In genomic region chr19:38054720-38055192, GRCm38 (mm10) we compare ENCODE assay signal across 8 mouse cellular contexts. TPM values are rescaled to one million over a fixed set of nuclear protein-coding genes. Genes with fewer than 3 reads are reported as not detected.
DNase-seq lines count a peak whose midpoint lies in the region; ATAC-seq and TF ChIP-seq lines count a peak whose summit lies in the region.

Cep55 (plus strand) TSS chr19:38055011.

- peak within 1 kb of the TSS; percentile 77 for H3K4me2 ChIP-seq in forebrain, embryonic 13.5 days

- H3K4me1 ChIP-seq in E14TG2a.4 (replicated peaks; ENCODE audit: low read depth, low read length), result peaks cover 64% of the 10 kb centered on the region
- peaks cover 27% of the 10 kb centered on the region for H3K4me1 ChIP-seq in forebrain, embryonic 13.5 days
- peaks cover 5% of the 10 kb centered on the region; the same call in 1 of the 2 replicates for H3K4me1 ChIP-seq in lung, adult 2 months (ENCODE audit: control insufficient read depth, insufficient read depth, low read length)

- no peak for TF ChIP-seq CTCF in E14TG2a.4 (conservative IDR thresholded peaks at IDR 0.05; ENCODE audit: low read length)
- no peak for TF ChIP-seq CTCF in lung, adult 2 months (IDR thresholded peaks at IDR 0.05; ENCODE audit: insufficient read depth, low read length)

- 0% methylated on average over 36 of the region's 36 CpGs for WGBS in forebrain, embryonic 13.5 days
- 1% methylated on average over 36 of the region's 36 CpGs for WGBS in large intestine, adult 2 months
- WGBS in lung, adult 2 months, result under 1% methylated on average over 36 of the region's 36 CpGs

- H3K27ac ChIP-seq in forebrain, embryonic 13.5 days, result peak within 1 kb of the TSS; percentile 35

- H3K36me3 ChIP-seq in E14TG2a.4 (ENCODE audit: insufficient read depth, low read length), result peaks cover 28% of the 10 kb centered on the region
- peaks cover 16% of the 10 kb centered on the region for H3K36me3 ChIP-seq in forebrain, embryonic 13.5 days (ENCODE audit: poor library complexity, severe bottlenecking)

- H3K9ac ChIP-seq in forebrain, embryonic 13.5 days, result peak within 1 kb of the TSS; percentile 79

- intact Hi-C loops in heart, postnatal 10 days (cut with DNase I), result no loop called here

- H3K9me3 ChIP-seq in E14TG2a.4 (ENCODE audit: low read length), result no peaks in the 10 kb centered on the region
- H3K9me3 ChIP-seq in forebrain, embryonic 13.5 days (replicated peaks), result no peaks in the 10 kb centered on the region

- H3K4me3 ChIP-seq in E14TG2a.4 (replicated peaks; ENCODE audit: low read length), result peak within 1 kb of the TSS; percentile 92
- peak within 1 kb of the TSS; percentile 73 for H3K4me3 ChIP-seq in forebrain, embryonic 13.5 days
- peak within 1 kb of the TSS; percentile 80 for H3K4me3 ChIP-seq in lung, adult 2 months (replicated peaks; ENCODE audit: extremely low read depth, low read depth, low read length)

- no peaks in the 10 kb centered on the region for H3K27me3 ChIP-seq in E14TG2a.4 (ENCODE audit: insufficient read depth, low read length)
- no peaks in the 10 kb centered on the region for H3K27me3 ChIP-seq in forebrain, embryonic 13.5 days

- peak; percentile 94 for ATAC-seq in forebrain, embryonic 13.5 days
- ATAC-seq in neutrophil, adult 5-6 weeks (ENCODE audit: extremely low read depth, insufficient number of reproducible peaks, low FRiP score, poor library complexity, severe bottlenecking), result peak; percentile 92

- TF ChIP-seq POLR2A in lung, adult 2 months (IDR thresholded peaks at IDR 0.05; ENCODE audit: borderline replicate concordance, extremely low read depth, low read depth, low read length), result no peak

- peak; percentile 63 for DNase-seq in c-Kit-positive CD71-positive TER-119-positive erythroid progenitor cells, embryonic 14.5 days (ENCODE audit: low spot score)
- peak; percentile 96 for DNase-seq in heart, postnatal 10 days
- DNase-seq in large intestine, adult 2 months (ENCODE audit: low read depth, low spot score), result peak; percentile 97
- DNase-seq in lung, adult 2 months, result peak; percentile 96
- peak; percentile 93 to 94 for DNase-seq in thymus, adult 18-20 months

RNA-seq across cellular contexts. Expression of gene Cep55, which starts in this region (rescaled TPM):
- polyA plus RNA-seq in forebrain, embryonic 13.5 days (2015; fragmentation: Nextera tagmentation; extraction: Ambion mirVana), result 34.0 and 37.9 TPM in 2 replicates
- total RNA-seq in heart, postnatal 10 days (2021), result 1 to 10 TPM; 7.1 to 7.8 TPM
- polyA plus RNA-seq in large intestine, adult 2 months (2012; rRNA removed), result 5.2 and 6.9 TPM in 2 replicates
- 0.38 and 0.40 TPM in 2 replicates for polyA plus RNA-seq in lung, adult 2 months (2012; rRNA removed)
- total RNA-seq in neutrophil, adult 5-6 weeks (2017), result 1.5 and 2.8 TPM in 2 replicates

Comparison
In these comparisons a context has a peak if more than half of its experiments do, and no peak if none do; other contexts are left out.
1. Peak in every context shown above with its lines: DNase-seq, ATAC-seq, H3K4me3 ChIP-seq and H3K27ac ChIP-seq.
2. Peak in DNase-seq and H3K4me3 ChIP-seq in lung, adult 2 months; RNA of the gene not detected or under 1 TPM.